Mouse (Mus musculus) CD4-positive, CD25-positive, alpha-beta regulatory T cell, adult 2 months (primary cell): ENCODE data around the gene 1700025F22Rik.
"Not testable (repeated sequence)": the region's sequence is repeated elsewhere in the genome, so short reads cannot be mapped to it uniquely, and the experiment has no call there.

ENCODE experiments used
- DNase-seq: peaks from one replicate; pipeline ENCODE4 v3.0.0-alpha.2; 2012; ENCODE audit warnings: low read depth, low spot score

Gene 1700025F22Rik

DNA sequence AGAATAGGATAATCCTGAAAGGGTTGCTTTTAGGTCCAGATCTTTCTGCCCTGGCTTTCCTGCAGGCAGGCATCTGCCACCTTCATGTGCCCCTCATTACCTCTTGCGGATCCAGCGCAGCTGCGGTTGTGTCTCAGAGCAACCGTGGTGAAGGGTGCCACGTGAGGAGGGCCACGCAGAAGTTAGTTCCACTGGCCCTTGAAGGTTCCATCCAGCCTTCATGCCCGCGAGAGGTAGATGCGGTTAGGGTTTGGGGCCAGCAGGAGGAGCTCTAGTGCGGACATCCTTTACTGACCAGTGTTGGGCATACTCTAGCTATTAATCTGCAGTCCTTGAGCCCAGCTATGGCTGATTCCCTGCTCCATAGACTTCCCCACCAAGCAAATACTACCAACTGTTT, at the start of gene 1700025F22Rik:
1700025F22Rik (minus strand) TSS at position 149 of the 400 bp plus-strand sequence.
- DNase-seq: peak; percentile 57

DNA sequence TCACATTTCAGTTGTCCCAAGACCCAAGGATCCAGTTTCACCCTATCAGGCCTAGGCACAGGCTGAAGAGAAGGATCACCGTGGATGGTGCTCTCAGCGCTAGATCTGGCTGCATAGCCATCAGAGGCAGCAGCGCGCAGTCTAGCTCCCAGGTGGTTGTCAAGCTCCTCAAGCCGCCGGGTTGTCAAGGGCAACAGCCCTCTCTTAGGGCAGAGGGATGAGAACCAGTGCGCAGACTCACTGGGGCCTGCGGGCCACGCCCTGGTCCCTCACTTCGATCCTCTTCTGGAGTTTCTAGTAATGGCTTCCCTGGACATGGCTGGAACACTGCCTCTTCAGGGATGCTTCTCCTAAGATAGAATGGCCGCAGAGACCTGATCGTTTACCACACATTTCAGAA, 31.4 kb upstream of the 1700025F22Rik start, which contains the start of gene Ms4a13:
Ms4a13 (minus strand) TSS at position 192 of the 400 bp plus-strand sequence.
- no peak for DNase-seq

DNA sequence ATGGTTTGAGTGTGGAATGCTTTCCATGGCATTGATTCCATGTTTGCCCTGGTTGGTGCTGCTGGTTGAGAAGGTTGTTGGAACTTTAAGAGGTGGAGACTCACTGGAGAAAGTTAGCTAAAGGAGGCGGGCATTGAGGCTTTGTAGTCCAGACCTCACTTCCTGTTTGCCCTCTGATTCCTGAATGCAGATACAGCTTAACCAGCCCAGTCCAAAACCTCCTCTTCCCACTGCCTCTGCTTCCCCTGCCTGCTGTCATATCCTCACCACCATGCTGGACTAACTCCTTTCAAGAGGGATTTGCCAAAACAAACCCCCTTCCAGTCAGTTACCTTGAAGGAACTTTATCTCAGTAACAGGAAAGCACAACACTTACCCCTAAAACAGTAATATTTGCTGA, 27.4 kb upstream of the 1700025F22Rik start:
- DNase-seq: no peak

DNA sequence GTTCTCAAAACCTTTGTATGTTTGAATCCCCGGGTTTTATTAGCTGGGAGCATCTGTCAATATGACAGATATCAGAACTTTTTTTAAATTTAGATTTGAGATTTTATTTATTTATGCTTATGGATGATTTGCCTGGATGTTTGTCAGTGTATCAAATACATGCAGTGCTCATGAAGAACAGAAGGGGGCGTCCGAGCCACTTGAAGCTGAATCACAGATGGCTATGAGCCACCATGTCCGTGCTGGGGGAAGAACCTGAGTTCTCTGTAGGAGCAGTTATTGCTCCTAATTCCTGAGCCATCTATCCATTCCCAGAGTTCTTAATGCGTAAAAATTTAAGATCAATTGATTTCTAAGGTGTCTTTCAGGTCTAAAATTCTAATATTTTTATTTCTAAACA, 19.0 kb upstream of the 1700025F22Rik start:
- peak; percentile 75 for DNase-seq

DNA sequence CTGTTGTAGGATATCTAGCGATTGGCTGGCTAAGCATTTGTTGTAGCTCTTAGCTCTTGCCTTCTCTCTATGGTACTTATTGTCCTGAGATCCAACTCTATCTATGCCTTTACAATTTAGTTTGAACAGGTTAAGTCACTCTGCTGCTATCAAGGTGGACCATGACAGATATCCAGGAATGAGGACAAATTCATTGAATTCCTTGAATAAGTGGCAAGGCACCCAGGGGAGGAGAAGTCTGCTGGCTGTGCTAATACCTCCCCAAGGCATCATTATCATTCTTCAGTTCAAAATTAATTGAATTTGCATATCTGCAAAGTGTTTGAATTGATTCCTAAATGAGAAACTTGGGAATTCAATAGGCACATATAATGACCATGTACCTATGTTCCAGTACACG, 12.3 kb upstream of the 1700025F22Rik start:
- no peak for DNase-seq

DNA sequence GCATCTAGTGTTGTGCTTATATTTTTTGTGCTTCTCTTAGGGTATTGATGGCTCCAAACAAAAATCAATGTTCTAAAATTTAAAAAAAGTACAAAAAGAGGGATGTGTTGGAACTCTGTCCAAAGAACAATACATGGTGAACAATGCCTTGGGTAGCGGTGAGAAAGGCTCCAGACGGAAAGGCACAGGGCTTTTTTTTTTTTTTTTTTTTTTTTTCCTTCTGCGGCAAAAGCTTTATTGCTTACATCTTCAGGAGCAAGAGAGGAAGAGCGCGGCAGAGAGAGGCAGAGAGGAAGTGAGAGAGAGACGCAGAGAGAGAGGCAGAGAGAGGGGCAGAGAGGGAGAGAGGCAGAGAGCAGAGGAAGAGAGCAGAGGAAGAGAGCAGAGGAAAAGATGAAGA, 7.2 kb downstream of the 1700025F22Rik start:
- DNase-seq: not testable (repeated sequence)

DNA sequence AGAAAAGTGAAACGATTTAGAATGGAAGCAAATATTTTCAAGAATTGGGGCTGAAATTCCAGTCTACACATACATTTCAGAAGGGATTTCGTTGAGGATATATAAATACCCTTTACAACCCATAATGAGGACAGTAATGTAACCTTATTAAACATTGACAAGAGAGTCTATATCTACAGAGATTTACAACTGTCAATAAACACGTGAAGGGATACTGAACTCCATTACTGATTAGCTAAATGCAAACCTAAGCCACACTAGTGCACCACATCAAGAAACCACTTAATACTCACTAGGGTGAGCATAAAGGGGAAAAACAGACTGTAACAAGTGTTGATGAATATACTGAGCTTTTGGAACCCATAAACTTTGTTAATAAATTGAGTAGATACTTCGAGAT, 29.8 kb downstream of the 1700025F22Rik start:
- no peak for DNase-seq

DNA sequence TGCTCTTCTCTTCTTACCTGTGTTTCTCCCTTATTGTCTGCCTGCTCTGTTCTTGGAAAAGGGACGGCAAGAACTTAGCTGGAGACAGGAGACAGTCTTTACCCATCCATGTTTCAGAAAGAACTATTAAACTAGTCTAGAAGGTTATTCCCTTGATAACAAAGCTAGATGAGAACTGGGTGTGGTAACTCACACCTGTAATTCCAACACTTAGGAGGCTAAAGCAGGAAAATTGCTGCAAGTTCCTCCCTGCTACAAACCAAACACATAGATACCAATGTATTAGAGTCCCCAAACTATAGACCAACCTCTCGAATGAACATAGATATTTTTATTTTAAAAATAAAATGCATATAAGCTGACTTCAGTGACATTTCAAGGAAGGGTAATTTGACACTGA, 30.3 kb downstream of the 1700025F22Rik start:
- DNase-seq: no peak

DNA sequence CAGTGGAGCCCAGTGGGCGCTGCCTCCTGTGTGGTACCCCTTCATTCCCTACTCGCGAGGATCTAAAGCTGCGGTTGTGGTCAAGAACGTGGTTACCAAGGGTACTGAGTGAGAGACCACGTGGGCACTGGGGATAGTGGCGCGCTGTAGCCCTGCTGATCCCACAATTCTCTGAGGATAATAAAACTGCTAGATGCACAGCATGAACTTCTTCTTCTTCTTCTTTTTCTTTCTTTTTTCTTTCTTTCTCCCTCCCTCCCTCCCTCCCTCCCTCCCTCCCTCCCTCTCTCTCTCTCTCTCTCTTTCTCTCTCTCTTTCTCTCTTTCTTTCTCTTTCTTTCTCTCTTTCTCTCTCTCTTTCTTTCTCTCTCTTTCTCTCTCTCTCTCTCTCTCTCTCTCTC, 34.3 kb downstream of the 1700025F22Rik start, which contains the start of gene 1700017D01Rik:
1700017D01Rik (minus strand) TSS at position 101 of the 400 bp plus-strand sequence.
- not testable (repeated sequence) for DNase-seq

DNA sequence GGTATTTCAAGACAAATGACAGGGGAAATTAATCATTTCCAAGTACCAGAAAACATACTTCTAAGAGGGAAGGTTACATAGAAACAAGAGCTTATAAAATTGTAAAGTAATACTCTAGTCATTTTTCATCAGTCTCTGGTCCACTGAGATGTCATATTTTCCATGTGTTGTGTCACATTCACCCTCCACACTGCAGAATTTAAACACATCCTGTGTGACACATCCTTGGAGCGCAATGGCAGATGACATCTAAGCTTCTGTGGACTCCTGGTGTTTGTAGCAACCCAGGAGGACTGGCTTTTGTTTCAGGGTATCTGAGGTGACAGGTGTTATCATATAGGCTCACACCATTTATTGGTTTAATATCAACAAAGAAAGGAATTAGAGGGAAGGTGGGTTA, 35.4 kb downstream of the 1700025F22Rik start:
- peak; percentile 28 for DNase-seq

DNA sequence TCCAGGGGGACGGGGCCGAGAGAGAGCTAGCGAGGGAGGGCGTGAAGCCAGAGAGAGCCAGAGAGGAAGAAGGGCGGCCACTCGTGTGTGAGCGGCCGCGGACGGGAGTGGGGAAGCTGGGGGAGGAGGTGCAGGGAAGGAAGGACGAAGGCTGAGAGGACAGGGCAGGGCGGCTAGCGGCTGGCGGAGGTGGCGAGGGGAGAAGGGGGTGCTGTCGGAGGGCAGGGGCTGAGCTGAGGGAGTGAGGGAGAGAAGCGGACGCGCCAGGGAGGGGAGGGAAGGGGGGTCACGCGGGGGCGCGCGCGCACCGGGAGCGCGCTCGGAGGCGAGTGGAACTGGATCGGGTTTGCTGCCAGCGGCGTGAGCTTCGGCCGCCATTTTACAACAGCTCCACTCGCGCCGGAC, 44.1 kb downstream of the 1700025F22Rik start:
- peak; percentile 50 for DNase-seq

DNA sequence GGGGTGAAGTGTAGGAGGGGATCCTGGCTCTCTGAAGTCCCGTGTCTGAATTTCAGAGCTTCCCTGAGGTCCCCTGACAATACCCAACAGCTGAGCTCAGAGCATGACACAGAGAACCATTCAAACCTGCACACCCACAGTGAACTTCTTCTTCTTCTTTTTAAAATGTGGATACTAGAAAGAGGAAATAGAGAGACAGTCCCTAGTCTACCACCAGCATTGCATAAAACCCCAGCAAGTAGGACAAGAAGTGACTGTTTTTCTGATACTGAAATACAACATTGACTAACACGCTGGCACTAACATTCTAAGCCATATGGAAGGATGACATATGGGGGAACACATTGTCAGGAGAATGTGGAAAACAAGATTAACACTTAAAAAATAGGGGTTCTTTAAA, 45.8 kb downstream of the 1700025F22Rik start:
- no peak for DNase-seq

DNA sequence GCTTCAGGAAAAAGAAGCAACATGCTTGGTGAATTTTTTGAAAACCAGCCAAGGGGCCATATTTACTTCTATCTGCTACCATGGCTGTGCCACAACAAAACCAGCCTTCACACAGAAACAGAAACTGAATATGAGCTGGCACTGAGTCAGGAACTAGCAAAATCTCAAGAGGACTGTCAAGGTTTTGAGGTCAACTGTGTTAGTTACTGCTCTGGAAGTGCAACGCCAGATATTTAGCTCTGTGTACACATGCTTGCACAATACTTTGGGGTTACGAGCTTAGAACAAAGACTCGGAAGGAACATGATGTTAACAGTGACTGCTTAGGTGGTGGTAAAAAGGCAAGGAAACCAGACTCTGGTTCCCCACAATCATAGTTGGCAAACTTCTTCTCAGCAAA, 57.4 kb downstream of the 1700025F22Rik start:
- DNase-seq: peak; percentile 13

DNA sequence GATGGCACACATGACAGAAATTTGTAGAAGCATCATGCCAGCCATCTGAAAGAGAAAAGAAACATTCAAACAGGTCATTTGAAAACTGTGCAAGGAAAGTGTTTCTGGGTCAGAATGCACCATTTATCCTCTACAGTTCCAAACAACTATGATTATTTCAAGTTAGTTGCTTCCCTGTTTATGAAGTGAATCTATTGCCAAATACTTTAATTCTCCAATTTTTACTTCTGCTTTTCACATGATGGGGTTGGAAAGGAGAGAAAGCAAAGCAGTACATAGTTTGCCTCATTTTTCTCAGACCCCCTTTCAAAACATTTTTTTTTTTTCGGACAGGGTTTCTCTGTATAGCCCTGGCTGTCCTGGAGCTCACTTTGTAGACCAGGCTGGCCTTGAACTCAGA, 63.2 kb downstream of the 1700025F22Rik start:
- DNase-seq: no peak

DNA sequence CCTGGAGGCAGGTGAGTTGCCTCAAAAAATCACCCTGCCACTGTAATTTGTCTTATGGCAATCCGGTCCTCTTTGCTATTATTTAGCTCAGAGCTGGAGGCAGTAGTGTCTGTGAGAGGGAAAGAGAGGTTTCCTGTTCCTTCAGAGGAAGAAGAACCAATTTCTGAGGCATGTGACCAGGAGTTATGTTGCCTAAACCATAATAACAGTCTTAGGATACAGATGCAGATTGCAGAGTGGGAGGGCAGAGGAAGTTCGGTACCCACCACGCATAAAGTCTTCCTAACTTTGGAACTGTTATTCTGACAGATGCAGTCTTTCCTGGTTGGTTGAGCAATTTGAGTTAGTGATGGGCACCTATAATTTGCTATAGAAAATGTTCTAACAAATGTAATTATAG, 66.7 kb downstream of the 1700025F22Rik start:
- DNase-seq: no peak

DNA sequence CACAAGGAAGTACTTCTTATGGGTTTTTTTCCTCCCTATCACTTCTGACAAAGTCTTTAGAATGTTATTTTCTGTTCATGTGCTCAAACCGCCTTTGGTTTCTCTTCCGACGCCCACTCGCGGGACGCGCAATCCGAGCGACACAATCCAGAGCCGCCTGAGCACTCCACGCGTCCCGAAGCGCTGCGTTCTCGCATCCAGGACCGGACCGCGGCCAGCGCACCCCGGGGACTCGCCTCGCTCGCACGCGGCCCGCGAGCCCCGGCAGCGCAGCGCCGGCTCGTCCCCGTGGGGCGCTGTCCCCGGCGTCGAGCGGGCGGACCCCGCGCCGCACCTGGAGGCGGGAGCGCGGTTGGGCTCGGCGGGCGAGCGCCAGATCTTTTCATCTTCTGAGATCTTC, 73.0 kb downstream of the 1700025F22Rik start:
- peak; percentile 52 for DNase-seq
